Mouse (Mus musculus) 3T3-L1 (cell line): ENCODE measurements around the gene Lmo4.

ENCODE experiments used
- DNase-seq: peaks from one replicate; pipeline ENCODE4 v3.0.0-alpha.2; 2015; ENCODE audit warnings: low read depth, low spot score

The Lmo4 gene

GRCm38 (mm10) chr3:144203988-144204412, 1.0 kb downstream of the Lmo4 start:
- peak; percentile 60 for DNase-seq

GRCm38 (mm10) chr3:144203259-144203987, 1.6 kb downstream of the Lmo4 start:
- DNase-seq = peak; percentile 70

GRCm38 (mm10) chr3:144202574-144203258, 2.3 kb downstream of the Lmo4 start:
- no peak for DNase-seq

DNA sequence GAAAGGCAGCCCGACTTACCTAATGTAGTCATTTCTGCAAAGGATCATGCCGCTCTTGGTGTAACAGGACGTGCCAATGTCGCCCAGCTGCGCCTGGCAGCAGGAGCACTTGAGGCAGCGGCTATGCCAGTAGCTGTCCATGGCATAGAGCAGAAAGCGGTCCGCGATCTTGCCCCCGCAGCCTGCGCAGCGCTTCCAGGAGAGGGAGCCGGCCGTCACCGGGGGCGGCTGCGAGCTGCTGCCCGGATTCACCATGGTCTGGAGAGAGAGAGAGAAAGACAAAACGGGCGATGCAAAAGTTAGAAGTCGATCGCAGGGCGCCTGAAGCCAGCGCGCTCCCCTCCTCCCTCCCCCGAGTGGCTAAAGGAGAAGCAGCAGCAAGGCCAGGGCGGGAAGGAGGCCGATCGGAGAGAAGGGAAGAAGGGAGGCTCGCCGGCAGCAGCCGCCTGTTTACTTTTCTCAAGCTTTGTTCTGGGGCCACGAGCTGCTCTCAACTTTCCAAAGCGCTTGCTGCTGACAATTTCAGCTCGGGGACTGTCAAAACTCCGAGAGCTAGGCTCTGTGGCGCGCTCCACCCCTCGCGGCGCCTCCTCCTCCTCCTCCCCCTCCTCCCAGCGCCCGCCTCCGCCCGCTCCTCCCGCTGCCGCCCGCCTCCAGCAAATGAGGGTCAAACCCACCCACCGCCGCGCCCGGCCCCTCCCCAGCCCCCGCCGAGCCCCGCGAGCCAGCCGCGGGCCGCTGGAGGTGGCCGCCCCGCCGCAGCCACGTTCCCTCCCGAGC, 3.0 kb downstream of the Lmo4 start:
- peak; percentile 71 for DNase-seq

DNA sequence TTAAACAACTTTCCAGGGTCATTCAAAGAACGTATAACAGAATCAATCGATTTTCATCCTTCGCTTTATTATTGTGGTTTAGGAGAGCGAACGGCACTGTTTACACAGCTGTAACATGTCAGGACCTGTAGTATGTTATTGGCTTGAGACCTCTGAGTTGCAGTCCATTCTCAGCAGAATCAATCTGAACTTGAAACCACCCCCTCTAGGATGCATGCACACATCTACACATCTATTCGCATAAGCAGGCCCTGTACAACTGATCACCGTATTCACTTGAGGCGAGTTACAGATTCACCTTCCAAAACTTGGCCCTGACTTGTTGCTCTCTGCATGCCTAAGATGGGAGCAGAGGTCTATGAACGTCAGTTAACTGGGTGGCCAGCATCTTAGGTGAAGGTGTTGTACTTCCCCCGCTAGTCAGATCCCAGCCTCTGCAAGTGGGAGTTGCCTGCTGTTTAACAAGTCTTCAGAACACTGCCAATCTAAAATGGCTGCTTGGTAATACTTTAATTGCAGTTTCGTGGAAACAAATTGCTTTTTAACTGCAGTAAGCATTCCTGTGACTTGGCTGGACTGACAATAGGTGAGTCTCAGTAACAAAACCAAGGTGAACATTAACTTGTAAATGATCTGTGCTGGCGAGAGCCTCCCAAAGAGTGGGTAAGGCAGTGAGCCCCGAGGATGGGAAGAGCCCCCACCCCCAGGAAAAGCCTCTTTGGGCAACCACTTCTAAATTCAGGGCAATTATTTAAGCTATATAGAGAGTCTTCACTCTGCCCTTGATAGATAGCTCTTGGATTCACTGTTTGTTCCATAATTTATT, 19.5 kb downstream of the Lmo4 start:
- no peak for DNase-seq

DNA sequence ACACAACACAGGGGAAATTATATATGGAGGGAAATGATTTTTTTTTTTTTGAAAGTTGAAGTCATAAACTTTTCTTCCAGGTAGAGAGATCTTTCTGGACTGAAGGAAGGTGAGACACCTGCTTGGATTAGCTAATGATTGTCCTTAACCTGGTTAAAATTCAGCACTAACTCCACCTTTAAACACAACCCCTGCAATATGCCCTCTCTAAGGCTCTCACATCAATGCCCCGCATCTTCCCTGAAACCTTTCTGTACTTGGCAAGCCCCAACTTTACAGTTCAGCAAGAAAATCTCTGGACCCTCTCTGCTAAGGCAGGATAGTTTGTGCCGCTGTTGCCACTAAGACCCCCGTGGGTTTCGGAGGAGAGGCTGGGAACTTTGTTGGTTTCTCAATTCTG, 20.1 kb downstream of the Lmo4 start:
- DNase-seq = no peak

GRCm38 (mm10) chr3:144182229-144182628, 22.8 kb downstream of the Lmo4 start:
- no peak for DNase-seq

DNA sequence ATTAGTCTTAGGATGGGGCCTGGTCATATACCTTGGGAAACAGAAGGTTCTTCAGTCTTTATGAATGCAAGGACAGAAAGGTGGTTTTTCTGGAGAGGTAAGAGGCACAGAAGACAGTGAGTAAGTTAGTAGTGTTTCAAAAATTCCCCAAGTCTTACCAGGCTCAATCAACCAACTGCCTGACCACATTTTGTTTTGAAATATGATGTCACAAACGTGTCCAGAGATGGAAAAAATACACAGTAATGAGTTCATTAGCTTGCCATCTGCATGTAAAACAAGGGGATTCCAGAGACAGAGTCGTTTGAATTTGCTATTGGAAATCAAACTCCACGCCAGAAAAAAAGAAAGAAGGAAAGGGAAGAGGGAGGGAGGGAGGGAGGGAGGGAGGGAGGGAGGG, 26.1 kb downstream of the Lmo4 start:
- DNase-seq = no peak

GRCm38 (mm10) chr3:144173866-144174588, 31.0 kb downstream of the Lmo4 start:
- no peak for DNase-seq

DNA sequence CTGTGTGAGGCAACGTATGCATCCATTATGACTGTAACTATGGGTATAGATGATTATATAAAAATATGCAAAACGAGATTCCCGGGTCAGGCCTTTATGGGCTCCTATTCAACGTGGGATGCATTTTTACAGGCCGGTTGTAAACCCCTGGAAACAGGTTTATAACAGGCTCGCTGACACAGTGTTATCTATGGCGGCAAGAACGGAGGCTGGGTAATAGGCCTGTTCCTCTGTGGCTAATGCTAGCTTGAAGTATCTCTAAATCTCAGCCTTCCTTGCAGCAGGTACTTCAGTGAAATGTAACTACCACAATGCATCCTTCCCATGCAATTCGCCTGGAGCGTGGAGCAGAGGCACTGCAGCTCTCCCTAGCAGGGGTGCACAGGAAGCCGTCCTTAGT, 31.9 kb downstream of the Lmo4 start:
- DNase-seq = no peak

DNA sequence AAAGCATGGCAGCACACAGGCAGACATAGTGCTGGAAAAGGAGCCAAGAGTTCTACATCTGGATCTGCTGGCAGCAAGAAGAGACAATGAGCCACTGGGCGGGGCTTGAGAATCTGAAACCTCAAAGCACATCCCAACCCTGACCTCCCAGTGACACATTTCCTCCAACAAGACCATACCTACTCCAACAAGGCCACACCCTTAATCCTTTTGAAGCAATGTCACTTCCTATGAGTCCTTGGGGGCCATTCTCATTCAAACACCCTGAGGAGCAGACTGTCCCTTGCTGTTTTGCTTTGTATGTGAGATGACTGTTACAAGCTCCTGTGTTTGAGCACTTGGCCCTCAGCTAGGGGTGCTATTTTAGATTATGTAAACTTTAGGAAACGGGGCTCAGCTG, 33.3 kb downstream of the Lmo4 start:
- DNase-seq = peak; percentile 65

- DNase-seq = no peak
Measured at GRCm38 (mm10) chr3:144170539-144170938, 34.5 kb downstream of the Lmo4 start.

DNA sequence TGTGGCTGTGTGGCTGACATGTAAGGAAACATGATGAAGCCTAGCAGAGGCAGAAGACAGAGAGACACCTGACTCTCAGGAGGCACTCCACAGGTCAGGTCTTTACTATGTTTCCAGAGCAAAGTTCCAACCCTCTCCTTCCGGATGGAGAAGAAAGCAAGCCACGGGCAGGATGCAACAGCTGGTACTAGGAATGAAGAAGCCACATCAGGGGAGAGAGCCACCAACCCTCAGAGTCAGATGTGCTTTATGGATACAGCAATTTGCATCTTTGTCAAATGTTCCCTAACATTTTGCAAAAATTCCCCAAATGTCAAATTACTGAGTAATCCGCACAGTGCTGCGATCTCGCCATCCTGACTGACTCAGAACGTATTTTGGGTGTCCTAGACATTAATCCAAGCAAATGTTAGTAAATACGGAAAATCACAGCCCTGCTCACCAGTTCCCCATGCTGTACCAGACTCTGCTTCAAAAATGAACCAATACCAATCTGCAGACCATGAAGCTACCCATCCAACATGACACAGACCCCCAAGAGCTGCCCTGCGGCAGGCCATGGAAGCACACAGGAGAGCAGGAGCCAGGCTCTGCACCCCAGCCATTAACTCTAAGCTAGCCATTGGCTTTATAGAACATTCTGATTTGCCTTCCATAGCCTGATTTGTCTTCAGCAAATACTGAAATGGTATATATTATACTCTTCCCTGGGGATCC, 38.4 kb downstream of the Lmo4 start:
- peak; percentile 18 for DNase-seq

DNA sequence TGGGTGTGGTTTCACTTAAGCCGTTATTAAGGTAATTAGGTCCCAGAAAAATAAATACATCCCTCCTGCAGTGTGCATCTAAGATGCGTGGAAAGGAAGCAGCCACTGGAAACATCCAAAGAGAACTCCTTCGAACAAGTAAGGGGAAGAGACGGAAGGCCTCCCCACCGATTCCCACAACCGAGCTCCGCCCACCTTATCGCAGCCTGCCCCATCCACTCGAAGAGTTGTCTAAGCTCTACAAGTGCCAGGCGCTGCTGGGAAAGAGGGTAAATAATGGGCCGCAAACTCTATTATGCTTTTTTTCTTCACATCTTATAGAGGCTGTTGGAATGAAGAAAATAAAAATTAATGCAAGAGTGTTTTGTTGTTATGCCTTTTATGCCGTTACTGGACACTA, 39.6 kb downstream of the Lmo4 start:
- no peak for DNase-seq

GRCm38 (mm10) chr3:144164665-144165385, 40.2 kb downstream of the Lmo4 start:
- DNase-seq = no peak

- DNase-seq = no peak
Measured at GRCm38 (mm10) chr3:144163718-144164117, 41.3 kb downstream of the Lmo4 start.

DNA sequence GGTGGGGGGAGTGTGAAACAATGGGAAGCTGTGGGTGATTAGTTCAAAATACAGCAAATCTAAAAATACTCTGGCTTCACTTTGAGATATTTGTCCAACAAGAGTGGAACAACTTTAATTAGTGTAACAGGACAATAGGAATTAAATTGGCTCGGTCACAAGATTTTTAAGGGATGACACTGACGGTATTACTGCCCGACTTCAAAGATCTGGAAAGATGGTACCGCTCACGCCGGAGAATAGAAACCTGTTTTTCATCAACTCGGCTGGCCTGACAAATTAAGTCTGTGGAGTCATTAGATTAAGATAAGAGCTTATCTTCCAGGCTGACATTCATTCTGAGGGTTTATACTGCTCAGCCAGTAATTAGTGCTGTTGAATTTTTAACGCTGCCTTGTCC, 42.9 kb downstream of the Lmo4 start:
- DNase-seq = no peak

DNA sequence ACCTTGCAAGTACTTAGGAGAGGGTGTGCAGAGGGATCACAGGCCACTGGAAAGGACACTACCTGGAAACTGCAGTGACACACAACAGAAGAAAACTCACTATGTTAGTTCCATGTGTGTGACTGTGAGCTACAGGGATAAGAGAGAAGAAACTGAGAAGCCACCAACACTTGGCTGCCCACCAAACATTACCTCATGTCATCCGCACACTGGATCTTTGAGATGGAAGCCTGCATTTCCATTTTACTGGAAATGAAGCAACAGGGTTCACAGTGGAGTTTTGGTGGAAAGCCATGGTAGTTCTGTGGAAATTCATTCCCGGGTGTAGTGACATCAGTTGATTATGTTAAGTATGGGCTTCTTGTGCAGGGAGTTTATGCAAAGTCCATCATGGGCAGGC, 43.8 kb downstream of the Lmo4 start:
- peak; percentile 48 for DNase-seq

GRCm38 (mm10) chr3:144155746-144156145, 49.3 kb downstream of the Lmo4 start:
- no peak for DNase-seq

DNA sequence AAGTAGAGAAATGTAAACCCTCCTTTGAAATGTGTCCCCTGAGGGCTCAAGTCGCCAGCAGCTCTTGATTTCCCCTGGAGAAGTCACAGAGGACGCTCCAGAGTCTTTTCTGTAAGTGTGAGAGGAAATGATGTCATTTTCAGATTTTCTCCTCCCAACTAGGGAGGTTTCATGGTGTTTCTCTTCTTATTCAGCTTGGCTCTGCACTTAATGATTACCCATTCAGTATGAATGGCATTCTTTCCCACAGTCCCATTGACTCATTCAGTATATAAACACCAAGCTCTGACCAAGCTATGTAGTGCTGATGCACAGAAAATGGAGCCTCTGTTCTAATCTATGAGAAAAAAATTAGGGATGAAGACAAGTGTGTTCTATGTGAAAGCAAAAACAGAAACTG, 51.6 kb downstream of the Lmo4 start:
- peak; percentile 36 for DNase-seq
